Mouse (Mus musculus): ENCODE measurements around the gene Atrn.
A peak's percentile ranks its signal among the peaks of the same experiment; 100 is the strongest.

Gene Atrn

DNA sequence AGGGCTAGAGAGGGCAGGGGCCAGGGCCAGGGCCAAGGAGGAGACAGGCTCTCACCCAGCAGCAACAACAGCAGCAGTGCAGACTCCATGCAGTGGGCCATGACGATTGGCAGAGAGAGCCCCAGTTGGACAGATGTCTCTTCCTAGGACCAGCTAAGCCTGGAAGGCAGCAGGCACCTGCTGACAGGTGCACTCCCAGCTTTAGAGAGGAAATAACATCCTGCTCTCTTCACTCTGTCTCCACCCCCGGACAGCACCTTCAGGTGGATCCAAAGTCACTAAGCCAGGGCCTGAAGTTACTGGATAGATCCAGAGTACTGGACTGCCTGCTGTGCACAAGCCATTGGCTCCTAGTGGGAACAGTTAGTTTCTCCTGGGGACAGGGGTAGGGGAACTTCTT is 136.7 kb downstream of the Atrn start, which contains the start of gene Gfra4:
Gene Gfra4, minus strand, starts transcription at position 101 of the 400 bp plus-strand sequence.
- no peak for DNase-seq

- DNase-seq = no peak
Measured at GRCm38 (mm10) chr2:131044354-131044852, 138.1 kb downstream of the Atrn start.

GRCm38 (mm10) chr2:131044989-131045720 is 138.9 kb downstream of the Atrn start:
- no peak for DNase-seq

DNA sequence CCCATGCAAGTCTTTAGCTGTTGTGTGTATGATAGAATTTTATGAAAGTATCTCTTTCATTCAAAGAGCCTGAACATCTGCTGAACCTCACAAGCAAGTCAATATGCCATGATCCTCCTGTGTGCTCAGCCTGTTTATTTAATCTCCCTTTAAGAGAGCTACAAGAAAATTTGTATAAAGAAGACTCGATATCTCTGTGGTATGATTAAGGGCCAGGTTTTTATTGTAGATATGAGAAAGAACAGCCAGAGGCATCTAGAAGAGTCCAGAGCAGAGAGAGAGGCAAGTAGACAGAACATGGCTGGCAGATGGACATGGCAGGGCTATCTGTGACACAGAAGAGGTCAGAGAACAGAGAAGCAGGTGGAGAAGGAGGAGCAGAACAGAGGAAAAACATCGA is 139.7 kb downstream of the Atrn start:
- DNase-seq = no peak

- DNase-seq = no peak
Measured at GRCm38 (mm10) chr2:131052043-131052442, 145.7 kb downstream of the Atrn start.

DNA sequence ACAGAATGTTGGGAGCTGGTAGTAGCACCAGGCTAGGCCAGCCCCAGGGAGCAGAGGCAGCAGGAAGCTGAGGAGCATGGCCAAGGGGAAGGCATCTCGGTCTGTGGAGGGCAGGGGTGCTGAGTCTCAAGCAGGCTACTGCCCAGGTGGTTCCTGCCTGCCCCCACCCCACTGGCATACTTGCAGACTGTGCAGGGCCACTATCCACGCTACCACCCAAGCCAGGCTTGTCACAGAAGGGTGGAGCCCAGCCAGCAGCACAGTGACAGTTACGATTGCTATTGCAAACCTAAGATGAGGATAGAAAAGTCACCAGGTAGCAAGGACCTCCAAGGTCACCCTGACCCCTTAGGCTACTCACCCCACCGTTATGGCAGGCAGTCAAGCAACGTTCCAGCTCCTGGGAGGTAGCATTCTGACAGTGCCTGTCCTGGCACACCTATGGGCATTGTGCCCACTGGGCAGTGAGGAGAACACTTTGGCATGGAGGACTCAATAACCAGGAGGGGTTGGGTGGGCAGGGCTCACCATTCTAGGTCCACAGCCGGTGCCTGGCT is 146.6 kb downstream of the Atrn start:
- DNase-seq = no peak

DNA sequence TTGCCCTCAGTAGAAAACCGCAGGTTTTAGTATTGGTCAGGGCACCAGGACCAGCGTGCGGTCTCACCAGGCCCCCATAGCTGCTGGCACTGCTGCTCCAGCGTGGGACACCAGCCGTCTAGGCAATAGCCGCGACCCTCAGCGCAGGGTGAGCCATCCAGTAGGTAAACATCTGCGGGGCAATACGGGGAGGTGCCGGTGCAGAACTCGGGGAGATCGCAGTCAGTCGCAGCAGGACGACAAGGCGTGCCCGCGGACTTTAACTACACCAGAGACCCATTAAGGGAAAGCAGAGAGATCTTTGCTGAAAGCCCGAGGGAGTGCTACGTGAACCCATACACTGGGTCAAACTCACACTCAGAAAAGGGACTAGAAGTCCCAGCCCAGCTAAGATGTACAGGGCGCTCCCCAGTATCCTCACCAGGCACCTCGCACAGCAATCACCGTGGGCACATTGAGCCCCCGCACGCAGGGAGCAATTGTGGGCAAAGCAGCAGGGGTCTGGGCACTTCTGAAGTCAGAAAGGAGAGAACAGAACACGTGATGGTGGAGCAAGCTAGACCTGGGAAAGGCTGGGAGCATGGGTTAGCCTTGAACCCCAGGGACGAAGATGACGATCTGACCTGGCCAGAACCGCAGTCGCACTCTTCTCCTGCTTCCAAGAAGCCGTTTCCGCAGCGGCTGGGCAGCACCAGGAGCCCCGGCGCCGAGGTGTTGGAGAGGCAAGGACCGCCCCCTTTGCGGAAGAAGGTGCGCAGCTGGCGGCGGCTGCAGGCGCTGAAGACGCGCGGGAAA is 147.8 kb downstream of the Atrn start:
- no peak for DNase-seq

DNA sequence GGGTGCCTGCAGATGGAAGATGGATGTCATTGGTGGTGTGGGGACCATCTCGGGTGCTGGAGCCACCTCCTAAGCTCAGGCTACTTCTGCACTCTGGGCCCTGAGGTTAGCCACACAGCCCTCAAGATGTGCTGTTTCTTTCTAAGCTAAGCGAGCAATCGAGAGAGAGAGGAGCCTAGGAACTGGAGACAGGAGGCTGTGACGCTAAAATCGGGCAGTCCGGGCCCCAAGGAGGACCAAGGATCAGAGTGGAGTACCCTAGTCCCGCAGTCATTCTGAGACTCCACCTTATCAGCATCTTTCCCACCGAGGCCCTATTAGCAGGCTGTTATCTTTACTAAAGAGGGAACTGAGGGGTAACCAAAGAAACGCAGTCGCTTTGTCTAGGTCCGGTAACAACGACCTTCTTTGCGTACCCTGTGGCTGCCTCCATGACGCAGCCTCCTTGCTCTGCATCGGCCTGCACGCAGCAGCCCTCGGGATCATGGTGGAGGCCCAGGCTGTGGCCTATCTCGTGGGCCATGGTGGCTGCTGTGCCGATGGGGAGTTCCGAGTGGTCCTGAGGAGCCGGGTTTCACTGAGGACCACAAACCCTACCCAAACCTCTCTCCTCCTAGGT is 148.5 kb downstream of the Atrn start:
- DNase-seq = no peak

DNA sequence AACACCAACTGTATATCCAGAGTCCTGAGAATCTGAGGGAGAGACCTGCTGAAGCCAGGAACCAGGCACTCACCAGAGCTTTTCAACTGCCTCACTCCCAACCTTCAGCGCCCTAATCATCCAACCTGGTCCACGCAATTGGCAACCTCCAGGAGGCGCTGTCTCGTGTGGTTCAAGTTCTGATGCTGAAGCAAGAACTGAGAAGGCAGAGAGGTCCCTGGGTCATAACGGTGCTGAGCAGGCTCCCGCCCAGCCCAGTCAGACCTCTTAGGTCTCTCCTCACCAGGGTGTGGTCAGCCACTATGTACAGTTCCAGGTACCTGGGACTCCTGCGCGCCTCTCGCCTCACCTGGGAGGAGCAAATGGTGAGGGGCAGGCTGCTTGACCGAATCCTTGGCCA is 149.3 kb downstream of the Atrn start:
- no peak for DNase-seq

GRCm38 (mm10) chr2:131056191-131056590 is 149.9 kb downstream of the Atrn start:
- DNase-seq = no peak

DNA sequence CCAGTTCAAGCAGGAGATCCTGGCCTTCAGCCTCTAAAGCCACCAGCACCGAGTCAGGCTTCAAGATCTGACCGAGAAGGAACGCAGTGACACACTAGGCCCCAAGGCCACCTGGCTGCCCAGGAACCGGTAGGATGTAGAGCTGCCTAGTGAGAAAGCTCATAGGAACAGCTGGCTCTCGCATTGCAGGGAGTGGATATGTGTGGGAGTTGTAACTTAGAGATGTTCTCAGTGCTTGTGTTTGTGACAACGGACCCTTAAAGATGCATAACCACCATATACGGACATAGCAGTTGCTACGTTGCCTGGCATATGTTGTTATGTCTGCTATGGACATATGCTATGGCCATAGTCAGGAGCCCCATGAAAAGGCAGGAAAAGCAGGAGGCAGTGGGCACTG is 152.4 kb downstream of the Atrn start:
- DNase-seq = no peak

DNA sequence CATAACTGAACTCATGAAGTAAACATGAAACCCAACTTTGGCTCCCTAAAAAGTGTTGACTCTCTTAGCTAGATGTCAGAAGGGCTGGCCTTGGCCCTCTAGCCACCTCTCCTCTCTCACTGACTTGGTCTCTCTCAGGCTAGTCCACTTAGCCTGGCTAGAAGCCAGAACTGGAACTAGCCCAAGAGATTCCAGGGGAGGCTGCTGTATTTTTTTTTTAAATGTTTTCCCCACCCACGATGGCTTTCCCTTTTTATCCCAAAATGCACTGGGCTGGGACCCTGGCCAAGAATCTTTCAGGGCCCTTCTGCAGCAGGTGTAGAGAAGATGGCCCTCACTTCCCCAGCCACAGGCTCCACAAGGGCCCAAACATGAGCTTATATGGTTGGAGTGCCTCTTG is 153.1 kb downstream of the Atrn start:
- no peak for DNase-seq

GRCm38 (mm10) chr2:131059781-131060540 is 153.7 kb downstream of the Atrn start:
- DNase-seq = no peak

DNA sequence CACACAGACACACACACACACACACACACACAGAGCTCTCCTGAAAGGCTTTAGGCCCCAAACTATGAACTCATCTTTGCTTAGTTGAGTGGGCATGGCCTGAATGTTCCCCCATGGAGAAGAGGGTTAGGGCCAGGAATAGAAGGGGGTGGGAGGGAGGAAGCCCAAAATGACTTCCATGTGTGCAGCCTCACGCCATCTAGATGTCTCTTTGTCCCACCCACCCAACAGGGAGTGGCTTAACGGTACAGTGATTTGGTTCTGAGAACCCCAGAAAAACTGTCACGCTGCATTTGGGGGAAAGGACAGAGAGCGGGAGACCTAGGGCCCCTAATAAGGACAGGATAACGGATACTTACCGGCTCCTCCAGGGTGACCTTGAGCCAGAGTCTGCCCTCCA is 154.5 kb downstream of the Atrn start:
- no peak for DNase-seq

GRCm38 (mm10) chr2:131061607-131062006 is 155.3 kb downstream of the Atrn start:
- DNase-seq = no peak

- DNase-seq = no peak
Measured at GRCm38 (mm10) chr2:131063404-131063864, 157.1 kb downstream of the Atrn start, which contains the start of gene Adam33. Gene Adam33, minus strand, starts transcription at chr2:131063814.

DNA sequence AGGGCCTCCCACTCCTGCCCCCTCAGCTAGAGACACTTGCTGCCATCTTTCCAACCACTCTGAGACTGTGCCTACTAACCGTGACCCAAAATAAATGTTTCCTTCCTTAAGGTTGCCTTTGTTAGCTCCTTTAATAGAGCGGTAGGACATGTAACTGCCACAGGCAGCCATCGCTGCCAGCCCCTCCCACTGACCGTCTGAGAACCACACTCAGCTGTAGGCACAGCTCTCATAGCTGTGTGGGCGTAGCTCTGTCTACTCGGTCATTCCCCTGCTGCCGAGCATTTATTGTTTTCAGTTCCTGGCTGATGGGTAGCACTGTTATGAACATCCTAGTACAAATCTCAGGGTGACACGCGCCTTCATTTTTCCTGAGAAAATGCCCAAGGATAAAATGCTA is 160.0 kb downstream of the Atrn start:
- DNase-seq = no peak

GRCm38 (mm10) chr2:131067481-131067880 is 161.2 kb downstream of the Atrn start:
- peak; percentile 32 for DNase-seq

DNA sequence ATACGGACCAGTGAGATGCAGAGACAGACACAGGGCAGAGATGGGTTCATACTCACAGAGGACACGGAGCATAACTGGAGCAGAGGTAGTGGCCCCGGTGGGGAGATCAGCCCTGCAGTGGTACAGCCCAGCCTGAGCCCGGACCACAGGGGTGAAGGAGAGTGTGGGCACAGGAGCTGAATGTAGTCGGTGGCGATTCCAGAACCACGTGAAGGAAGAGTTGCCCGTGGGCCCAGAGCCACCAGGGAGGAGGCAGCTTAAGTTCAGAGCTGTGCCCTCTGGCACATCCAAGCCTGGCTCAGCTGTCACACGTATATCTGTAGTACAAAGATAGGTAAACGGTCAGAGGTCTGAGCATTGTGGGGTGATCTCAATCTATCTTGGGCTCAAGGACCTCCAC is 166.2 kb downstream of the Atrn start:
- no peak for DNase-seq
